Mouse (Mus musculus) erythroblast, embryonic 14.5 days (primary cell): ENCODE measurements around the gene 9530077C05Rik.

Experiments
- GATA1 ChIP-seq: IDR thresholded peaks from 2 replicates; pipeline ENCODE4 v1.6.1; 2012; ENCODE audit warnings: low read length, inconsistent platforms, mixed read lengths
- TAL1 ChIP-seq: IDR thresholded peaks from 3 replicates; pipeline ENCODE4 v1.6.1; 2012; ENCODE audit warnings: low read length, inconsistent platforms, mixed read lengths

DNA sequence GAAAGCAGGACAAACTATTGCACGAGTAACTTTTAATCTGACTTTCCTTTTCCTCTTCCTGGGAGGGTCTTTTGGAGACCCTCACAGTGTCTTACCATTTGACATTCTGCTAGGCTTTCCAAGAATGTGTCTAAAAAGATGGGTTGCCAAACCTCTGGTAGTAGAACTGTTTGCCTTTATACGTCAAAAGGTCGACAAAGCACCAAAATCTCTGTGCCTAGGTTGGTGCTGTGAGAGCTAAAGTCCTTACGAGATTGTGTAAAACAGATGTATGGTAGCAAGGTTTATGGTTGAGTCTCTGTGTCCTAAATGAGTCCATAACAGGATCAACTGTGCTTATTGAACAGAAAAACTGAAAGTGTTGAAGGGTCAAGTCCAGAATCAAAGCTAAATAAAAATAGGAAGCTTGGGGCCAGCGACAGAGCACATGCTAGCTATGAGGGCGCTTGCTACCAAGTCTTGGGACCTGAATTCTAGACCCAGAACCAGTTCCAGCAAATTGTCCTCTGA is 21.5 kb upstream of the 9530077C05Rik start:
- TF ChIP-seq GATA1 (no peak), TAL1 (no peak)
